Mouse (Mus musculus) forelimb bud, embryonic 11.5 days (tissue): ENCODE results near the gene Tpd52l1.

Source experiments
- DNase-seq: peaks from one replicate; pipeline ENCODE4 v3.0.0-alpha.2; 2012; ENCODE audit warnings: low read depth, low spot score

Gene Tpd52l1

DNA sequence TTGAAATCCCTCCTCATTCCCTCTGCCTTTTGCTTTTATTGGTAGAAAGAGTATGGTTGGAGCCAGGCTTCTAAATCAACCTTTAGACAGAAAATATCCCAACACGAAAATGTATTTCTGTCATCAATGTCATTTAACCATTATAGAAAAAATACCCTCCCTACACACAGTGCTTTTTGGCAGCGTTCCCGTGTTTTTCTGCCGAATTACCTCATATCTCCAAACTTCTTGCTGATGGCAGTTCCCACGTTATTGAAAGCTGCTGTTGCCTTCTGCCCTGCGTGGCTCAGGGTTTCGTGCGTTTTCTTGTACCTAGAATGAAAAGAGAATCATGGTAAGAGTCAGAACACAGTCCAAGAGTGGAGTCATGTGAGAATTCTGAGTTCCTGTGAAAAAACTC lies 99.4 kb downstream of the Tpd52l1 start:
- DNase-seq: no peak

DNA sequence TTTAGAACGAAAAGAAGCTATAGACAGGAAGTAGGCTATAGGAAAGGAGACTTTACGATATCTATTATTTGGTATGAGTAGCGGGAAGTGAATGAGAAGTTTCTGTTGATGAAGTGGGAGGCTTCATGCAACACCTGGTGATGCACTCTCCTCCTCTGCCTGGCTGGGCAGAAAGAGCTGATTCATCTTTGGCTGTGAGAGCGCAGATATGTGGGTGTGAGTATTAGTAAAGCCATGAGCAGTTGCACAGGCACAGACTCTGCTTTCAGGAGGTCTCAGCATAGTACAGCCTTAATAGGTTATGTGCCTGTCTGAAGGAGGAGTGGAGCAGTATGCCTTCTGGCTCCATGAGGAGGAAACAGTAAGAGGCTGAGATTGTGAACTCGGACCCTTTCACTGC lies 109.3 kb downstream of the Tpd52l1 start:
- DNase-seq: no peak

DNA sequence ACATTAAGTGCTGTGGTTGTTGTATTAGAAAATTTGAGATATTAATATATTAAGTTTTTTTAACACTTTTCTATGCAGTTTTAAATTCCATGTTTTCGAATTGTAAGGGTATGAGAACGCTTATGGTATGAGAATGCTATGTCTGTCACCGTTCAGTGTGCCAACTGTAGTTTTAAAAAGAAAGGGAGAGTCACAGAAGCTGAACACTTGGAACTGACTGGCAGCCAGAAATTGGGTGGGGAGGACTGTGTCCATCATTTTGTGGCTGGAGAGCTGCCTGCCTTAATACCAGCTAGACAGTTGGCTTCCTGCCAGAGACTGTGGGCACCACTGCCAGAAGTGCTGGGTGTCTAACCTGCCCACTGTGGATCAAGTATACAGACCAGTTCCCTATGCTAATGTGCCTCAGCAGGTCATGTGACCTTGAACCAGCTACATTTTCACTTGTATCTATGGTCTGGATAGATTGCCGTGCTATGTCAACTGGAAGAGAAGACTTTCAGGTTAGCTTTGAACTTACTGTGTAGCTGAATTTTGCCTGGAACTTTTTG lies 114.5 kb downstream of the Tpd52l1 start:
- no peak for DNase-seq

DNA sequence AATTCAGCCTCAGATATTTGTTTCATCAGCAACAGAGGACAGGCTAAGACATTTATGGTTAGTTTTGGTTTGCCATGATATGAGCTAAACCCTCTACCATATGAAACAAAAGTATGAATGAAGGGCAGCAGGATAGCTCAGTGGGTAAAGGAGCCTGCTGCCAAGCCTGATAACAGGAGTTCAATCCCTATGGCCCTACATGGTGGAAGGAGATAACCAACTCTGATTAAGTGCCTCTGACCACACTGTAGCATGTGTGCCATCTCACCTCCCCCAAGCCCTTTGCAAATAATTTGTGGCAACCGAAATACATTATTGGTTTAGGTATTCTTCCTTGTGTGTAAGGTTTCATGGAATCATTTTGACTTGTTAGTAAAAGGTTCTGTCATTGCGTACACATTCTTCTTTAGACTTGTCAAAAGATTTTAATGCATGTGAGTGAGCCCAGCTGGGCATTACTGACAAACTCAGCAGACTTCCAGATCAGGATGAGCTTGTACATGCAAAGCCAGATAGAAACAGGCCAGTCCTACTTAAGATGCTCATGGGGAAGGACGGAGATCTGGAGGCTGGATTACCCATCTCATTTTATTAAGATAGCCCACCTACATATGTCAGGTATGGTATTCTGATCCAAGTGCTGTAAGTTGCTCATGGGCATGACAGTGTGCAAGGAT lies 115.3 kb downstream of the Tpd52l1 start:
- DNase-seq: no peak

DNA sequence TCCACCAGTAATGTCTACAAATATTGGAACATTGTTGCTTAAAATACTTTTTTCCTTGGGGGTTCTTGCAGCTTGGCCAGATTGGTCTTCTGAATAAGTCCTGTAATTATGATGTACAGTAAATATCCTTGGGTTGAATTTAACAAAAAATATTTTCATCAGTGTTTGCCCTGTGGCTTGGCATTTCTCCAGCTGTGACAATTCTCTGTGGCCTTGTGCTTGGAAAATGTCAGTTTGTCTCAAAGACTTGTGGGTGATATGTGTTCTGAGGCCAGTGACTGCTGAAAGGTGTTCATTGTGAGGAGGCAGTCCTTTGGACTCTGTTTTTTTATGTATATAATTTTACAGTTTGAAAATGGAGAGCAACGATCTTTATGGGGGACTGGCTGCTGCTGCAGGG lies 116.3 kb downstream of the Tpd52l1 start:
- no peak for DNase-seq

DNA sequence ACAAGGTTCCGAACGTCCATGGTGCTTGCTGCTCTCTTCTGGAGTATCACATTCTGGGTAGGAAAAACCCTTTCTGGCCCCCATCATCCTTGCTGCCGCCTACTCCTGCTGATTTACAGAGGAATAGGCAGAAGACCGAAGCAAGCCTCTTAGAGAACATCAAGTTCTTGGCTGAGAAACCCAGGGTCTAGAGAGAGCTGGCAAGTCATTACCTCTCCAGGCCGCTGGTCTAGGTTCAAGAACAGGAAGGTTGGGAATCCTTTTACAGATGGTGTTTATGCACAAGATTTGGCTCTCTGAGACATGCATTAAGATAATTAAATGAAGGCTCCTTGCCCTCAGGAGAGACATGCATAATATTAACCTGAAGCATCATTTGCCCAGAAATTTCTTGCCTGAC lies 127.3 kb downstream of the Tpd52l1 start:
- DNase-seq: no peak

DNA sequence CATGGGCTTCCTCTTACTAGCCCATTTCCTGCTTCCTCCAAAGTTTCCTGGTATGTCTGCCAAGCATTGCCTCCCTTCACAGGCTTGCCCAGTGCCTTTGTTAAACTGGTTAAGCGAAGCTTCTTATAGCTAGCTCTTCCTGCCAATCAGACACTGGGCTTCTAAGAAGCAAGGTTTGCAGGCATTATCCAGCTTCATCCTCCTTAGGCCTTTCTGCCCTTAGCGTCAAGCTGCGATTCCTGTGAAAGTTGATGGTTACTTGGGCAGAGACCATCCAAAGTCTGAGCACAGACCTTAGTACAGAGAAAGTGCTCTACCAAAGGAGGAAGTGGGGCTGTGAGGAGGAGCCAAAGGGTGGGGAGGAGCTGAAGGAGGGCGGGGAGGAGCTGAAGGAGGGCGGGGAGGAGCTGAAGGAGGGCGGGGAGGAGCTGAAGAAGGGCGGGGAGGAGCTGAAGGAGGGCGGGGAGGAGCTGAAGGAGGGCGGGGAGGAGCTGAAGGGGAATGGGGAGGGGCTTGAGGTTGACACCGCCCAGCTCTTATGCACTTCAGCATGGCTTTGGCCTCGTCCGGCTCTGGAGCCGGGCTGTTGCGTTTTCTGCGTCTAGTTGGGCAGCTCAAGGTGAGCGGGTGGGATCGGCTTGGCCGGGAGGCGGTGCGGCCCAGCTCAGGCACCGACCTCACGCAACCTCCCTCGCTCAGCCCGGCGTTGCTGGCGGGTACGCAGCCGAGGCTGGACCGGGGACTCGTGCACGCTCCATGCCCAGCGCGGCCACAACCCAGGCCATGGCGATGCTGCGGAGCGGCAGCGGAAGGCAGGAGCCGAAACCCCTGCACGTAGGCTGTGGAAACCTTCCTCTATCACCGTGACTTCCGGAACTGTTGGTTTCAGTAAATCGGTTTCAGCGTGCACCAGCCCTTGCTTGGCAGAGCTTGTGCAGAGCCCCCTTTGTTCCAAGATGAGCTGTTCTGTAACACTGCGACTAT lies 132.6 kb downstream of the Tpd52l1 start, which contains the start of gene Hddc2:
Gene Hddc2, plus strand, starts transcription at position 519 of the 984 bp plus-strand sequence.
- DNase-seq: peak; percentile 90

DNA sequence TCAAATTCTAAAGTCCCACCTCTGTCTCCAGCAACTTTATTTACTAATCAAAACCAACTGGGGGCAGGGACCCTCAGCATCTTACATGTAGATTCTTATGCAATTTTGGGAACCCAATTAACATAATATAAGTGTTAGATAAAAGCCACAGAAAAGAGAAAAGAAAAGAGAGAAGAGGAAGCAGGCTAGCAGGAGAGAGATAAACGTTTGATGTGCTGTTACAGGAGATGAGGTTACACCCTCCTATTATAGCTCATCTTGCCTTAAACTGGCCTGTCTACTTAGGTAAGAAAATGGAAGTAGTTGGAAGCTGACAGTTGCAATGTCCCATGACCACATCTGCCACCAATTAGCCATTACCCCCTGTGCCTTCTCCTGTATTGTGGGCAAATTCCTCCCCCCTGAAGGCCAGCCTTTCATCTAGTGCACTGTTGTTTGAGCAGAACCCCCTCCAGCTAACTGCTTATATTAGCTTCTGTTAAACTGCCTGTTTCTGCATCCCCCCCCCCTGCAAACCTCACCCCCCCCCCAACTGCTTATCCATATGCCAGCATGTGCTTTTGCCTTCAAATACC lies 138.6 kb downstream of the Tpd52l1 start:
- peak; percentile 59 for DNase-seq

DNA sequence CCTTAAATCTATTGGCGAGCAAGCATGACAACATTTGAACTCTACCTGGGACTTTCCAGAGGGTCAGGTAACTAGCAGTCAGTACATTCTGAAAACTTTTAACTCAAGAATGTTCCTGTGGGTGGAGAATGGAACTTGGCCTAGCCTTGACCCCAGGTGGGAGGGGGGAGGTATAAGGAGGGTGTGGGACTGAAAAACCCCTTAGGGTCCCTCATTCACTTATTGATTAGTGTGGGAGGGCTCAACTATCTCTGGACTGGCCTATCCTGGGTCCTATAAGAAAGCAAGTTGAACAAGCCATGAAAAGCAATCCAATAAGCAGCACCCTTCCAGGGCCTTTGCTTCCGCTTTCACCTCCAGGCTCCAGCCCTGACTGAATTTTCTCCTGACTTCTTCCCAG lies 142.3 kb downstream of the Tpd52l1 start:
- DNase-seq: no peak

DNA sequence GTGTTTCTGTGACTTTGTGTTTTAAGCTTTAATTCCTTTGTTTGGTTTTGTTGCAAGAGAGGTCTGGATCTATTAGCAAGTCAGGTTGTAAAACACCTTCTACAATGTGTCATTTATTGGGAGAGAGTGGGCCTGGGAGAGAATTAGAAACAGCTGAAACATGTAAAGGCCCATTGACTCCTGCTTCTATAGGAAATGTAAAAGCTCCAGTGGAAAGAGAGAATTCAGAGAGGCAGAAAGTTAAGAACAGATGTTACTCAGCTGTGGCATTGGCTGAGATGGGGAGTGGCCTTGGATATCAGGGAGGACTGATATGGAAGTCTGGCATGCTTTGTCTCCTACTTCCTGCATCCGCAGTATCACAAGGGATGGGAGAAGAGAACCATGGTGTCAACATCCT lies 145.5 kb downstream of the Tpd52l1 start:
- DNase-seq: peak; percentile 85

DNA sequence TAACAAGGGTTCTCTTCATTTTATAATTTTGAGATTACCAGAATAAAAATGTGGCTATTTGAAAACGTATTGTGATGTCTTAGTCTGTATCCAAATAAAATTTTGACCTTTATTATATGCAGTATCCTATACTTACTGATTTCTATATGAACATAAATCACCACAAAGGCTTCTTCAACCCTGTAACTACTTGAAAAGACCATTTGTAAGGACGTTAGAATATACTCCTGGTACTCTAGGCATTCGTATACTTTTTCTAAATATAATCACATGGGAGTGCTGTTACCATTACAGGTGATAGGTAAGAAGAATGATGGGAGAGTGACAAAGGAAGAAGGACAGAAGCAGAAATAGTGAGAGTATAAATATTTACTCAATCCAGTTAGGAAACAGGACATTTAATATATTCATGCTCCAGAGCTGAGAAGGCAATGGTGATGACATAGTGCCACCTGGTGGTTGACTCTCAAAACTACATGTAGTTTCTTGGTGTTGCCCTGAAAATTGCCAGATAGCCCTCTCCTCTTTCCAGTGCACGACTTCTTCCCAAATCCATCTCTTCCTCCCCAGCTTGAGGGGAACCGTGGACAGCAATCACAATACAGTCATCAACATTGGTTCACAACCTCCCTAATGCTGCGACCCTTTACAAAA lies 146.7 kb downstream of the Tpd52l1 start:
- DNase-seq: peak; percentile 84

DNA sequence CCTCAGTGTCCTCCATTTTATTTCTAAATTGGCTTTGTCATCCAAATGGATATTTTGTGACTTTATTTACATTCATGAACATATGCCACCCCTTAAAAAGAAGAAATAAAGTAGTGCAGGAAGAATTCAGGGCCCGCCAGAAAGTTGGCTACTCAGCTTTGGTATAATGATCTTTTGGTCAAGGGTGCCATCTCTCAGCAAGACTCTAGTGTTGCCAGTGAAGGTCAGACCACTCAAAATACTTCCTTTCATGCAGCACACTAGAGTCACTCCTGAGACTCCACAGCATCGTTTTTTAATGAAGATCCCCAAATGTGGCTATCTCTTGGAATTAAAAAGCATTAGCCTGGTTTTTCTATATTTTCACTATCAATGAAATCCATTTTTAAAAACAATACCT lies 147.5 kb downstream of the Tpd52l1 start:
- no peak for DNase-seq

DNA sequence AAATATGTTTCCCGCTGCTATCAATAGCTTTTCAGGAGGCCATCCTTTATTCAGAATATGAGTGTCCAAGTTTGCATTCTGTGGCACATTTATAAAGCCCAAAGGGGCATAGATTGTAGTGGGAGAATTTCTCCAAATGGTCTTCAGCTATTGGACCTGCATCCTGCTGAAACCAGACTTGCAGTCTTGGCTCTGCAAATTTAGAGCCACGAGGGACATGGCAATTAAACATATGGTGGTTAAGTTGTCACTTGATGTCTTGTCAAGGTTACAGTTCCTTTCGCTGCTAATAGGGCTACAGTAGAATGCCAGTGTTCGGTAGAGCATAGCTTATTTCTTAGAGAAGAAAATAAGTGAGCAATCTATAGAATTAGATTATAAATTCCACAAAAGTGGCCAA lies 148.7 kb downstream of the Tpd52l1 start:
- DNase-seq: no peak

DNA sequence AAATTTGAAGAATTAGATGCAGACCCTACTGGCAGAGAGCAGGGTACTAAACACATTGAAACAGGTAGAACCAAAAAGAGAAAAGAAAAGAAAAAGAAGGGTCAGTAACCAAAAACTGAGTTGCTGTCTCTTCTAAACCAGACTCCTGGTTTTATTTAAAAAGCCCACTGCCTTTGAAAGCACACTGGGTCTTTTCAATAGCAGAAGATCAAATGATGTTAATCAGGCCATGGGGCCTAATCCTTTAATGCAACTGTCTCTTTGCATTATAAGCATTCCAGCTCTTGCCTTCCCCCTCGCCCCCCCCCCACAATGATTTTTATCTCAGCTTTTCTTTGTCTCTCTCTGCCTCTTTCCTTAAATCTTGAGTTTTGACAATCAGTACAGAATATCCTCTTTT lies 149.3 kb downstream of the Tpd52l1 start:
- no peak for DNase-seq

DNA sequence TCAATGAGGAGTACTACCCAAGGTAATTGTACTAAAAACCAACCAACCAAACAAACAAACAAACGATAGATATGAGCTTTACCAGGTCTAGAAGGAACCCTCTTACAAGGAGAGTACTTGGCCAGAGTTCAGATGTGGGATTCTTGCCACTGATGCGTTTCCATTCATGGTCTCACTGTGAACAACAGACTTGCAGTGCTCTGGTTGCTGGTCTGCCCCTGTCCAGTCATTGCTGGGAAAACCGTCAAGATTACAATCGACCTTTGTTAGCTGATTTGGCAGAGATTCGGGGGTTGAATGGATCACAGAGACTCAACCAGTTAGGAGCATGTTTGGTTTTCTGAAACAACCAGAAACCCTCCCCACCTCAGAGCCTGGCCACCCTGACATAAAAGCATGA lies 150.1 kb downstream of the Tpd52l1 start:
- no peak for DNase-seq

DNA sequence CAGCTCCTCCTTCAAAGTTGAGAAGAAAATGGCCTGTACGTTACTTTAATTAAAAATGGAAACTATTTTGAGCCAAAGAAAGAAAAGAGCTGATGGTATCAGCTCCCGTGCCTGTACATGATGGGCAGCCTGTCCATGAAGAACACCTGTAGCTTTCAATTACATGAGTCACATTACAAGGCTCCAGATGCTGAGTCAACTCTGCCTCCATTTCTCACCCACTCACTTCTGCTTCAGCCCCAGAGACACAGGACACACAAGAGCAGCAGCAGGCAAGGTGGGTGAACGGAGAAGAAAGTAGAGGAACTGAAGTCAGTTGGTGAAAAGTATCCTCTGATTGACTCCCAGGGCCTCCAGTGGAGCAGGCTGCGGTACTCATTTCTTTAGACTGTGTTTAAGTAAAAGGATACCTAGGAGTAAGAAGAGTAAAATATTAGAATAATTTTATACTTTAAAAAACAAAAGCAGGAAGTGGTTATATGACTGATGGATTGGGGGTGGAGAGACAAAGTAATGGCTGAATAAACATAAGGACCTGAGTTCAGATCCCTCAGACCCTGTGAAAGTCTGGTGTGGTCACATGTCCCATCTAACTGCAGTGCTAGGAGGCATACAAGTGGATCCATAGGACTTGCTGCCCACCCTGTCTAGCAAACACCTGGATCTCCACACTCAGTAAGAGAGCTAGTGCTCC lies 156.9 kb downstream of the Tpd52l1 start:
- no peak for DNase-seq

DNA sequence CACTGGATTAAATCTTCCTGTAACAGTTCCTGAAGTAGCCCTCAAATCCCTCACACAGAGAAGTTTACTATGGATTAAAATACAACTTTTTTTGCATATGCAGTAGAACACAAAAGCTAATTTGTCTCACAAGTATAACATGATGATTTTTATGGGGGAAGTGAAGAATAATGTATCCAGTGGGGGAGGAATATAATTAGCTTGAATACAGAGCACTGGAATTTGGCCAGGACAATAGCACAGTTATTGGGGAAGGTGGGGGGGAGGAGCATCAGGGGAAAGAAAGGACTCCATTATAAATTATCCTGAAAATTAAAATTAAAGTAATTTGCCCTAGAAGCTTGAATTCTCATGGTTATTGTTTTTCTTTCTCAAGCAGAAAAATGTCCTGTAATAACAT lies 158.0 kb downstream of the Tpd52l1 start:
- no peak for DNase-seq
